Mouse (Mus musculus) c-Kit-positive CD71-positive TER-119-negative erythroid progenitor cells, embryonic 14.5 days (primary cell): ENCODE measurements around the gene Chd3.

Experiments
- DNase-seq: peaks from one replicate; pipeline ENCODE4 v3.0.0-alpha.2; 2013; ENCODE audit warnings: low read depth

The Chd3 gene

DNA sequence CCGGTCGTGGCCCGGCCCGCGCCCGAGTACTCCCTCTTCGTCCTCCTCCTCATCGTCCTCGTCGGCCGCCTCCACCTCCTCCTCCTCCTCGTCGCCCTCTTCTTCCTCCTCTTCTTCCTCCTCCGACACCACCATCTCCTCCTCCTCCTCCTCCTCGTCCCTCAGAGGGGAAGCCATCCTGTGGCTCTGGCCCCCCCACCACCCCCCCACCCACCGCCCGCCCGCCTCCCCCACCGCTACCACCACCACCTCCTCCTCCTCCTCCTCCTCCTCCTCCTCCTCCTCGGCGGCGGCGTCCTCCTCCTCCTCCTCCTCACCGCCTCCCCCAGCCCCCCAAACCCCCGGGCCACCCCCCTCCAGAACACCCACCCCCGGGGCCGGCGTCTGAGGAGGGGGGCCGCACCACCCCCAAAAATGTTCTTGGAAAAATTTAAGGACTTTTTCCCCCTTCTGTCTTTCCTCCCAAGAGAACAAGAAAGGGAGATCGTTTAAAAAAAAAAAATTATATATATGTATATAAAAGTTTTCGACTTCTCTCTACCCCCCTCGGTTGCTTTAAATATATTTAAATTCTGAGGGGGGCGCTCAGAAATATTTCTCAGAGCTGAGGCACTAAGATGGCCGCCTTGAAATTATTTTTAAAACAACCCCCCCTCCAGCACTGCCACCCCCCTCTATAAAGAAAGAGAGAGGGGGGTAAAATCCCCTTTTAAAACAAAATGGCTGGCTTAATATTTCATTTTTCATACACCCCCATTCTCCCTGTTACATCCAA is at the start of gene Chd3:
Gene Chd3 (minus strand): TSS at position 192 of the 775 bp plus-strand sequence.
- no peak for DNase-seq

DNA sequence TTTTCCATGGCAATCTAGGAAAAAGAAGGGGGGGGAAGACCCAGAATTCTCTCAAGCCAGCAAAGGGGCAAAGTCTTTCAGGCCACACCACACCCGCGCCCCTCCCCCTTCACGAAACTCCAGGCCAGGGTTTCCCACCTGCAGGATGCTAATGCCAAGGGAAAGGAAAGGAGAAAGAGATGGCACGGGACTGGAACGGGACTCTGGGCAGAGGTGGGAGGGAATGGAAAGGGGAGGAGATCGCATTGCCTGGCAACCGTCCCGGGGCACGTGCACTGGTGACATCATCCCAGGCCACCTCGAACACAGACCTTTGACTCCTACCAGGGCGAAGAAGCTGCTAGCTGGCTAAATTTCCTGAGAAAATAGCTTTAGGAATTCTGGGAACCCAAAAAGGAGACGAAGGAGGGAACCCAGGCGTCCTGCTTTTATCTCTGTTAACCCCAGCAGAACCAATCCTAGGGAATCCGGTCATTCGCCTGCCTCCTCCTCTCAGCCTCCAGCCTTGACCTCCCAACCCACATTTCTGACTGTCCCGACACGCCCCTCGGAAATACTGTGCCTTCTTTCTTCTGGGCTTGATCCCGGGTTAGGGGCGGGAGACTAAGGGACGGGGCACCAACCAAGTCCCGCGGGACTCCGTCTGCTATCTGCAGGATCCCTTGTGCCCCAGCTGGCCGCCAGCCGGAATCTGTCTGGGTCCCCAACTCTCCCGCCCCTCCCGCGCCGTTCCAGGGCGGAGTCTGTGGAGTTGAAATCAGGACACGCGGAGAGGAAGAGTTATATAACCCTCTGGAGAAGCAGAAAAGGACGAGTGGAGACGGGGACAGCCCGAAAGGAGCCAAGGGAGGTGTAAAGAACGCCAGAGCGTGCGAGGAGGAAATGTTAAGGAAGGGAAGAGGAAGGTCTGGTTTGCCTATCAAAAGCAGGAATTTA is 48.5 kb upstream of the Chd3 start:
- peak; percentile 81 for DNase-seq

DNA sequence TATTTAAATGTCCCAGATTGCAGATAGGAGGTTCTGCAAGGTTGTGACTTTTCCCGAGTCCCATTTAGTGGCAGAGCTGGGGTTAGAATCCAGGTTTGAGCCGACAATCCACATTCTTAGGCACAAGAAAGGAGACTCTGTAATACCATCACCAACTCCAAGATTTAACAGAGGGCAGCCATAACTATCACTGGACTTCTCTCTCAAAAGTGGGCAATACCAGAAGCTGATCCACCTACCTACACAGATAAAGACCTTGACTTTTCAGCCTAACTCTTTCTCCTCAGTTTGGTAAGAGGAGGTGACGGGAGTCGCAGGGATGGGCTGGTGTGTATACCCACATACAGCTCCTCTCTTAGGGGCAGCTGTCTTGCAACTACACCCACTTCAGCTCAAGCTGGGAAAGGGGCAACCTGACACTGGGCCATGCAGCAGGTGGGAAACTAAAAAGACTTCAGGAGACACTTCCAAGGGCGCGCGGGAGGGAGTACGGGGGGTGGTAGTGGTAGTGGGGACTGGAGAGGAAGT is 47.8 kb upstream of the Chd3 start:
- DNase-seq = no peak

GRCm38 (mm10) chr11:69416509-69416908 is 47.3 kb upstream of the Chd3 start:
- no peak for DNase-seq

- DNase-seq = no peak
Observed at GRCm38 (mm10) chr11:69415668-69416451, 46.7 kb upstream of the Chd3 start.

DNA sequence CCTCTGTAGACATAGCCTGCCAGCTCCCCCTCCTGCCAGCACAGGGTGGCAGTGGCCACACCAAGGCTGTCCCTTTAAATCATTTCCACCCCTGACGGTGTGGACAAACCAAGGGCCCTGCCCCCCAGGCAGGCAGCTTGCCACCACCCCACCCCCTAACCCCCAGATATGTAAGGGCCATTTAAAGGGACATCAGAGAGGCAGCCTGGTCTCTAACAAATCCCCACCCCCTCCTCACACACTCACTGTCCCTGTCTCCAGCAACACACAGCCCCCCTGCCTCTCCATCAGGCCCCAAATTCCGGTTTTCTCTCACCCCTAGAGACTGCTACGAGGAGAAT is 46.1 kb upstream of the Chd3 start:
- no peak for DNase-seq

GRCm38 (mm10) chr11:69414421-69415326 is 45.5 kb upstream of the Chd3 start:
- DNase-seq = no peak

DNA sequence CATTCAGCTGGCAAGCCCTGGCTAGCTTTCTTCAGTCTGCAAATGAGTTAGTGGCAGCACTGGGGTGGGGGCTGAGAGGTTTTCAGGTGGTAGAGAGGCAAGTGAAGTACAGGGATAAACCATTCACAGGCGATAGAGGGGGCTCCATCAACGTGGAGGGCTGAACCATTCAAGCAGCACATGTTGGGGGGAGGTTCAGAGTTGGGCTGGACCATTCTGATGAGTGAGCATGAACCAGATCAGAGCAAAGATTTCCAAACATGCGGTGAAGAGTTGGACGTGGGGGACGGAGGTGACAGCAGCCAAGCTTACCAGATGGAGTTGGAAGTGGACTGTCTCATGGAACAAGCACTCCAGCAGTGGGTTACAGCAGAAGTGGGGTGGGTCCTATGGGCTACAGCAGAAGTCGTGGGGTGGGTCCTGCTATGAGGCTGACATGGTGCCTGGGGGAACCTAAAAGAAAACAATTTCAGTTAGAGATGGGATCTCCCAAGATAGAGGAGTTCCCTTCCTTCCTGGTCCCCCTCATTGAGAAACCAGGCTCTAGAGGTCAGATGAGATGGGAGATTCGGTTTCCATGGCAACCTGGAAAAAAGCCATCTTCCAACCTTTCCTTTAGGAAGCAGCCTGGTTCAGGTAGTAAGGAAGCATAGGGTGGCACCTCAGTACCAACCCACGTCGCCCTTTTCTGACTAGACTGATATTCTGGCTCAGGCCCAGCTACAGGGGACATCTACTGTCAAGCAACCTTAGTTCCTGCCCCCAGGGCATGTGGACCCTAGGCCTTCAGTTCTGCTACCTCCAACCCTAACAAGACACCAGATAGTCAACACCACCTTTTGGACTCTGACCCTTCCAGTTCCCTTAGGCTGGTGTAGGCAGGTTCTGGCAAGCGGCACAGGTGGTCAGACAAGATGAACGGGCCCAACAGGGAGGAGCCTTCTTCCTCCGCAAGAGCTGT is 44.3 kb upstream of the Chd3 start, which contains the start of gene Kdm6b:
Gene Kdm6b (minus strand): TSS at position 455 of the 961 bp plus-strand sequence.
- DNase-seq = no peak

- DNase-seq = no peak
Observed at GRCm38 (mm10) chr11:69412548-69412947, 43.3 kb upstream of the Chd3 start.

DNA sequence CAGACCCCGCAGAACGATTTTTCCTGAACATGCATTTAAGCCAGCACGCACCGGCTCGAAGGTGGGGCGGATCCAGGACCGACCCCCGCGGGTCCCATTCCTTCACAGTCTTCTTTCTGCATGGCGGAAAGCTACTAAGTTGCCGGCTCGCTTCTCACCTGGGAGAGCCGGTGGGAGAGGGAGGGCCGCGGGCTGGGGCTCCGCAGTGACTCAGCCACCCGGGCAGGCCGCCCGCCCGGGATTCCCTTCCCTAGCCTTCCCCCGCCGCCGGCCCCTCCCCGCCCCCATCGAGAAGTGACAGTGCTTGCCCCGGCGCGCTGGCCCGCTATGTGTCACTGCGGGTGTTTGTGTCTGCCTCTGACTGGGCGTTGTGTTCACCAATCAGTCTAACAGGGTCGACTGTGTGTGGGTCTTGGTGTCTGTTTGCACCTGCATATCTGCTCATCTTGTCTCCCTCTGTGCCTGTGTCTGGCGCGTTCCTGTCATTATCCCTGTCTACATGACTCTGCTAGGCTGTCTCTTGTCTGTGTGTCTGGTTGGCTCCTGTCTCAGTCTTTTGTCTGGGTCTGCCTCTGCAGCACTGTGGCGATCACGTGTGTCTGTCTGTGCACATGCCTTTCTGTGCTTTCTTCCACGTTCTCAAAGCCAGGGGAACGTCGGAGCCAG is 42.5 kb upstream of the Chd3 start:
- peak; percentile 72 for DNase-seq

DNA sequence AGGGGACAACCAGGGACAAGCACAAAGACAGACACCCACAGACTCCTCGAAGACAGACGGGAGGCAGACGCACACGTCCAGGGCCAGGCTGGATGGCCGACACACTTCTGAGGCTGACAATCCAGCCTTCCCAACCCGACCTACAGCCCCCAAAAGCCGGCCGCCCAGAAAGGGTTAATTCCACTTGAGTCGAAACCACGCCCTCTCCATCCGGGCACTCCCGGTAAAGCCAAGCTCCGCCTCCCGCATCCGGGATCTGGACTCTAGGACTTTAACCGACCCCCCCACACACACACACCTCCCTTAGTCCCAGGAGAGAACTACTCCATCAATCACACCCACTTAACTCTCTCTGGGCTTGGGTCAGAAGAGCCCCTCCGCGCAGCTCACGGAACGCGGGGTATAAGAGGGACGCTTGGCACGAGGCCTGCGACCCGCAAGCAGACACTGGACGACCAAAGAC is 41.9 kb upstream of the Chd3 start:
- peak; percentile 97 for DNase-seq

- no peak for DNase-seq
Observed at GRCm38 (mm10) chr11:69410310-69411072, 41.3 kb upstream of the Chd3 start.

DNA sequence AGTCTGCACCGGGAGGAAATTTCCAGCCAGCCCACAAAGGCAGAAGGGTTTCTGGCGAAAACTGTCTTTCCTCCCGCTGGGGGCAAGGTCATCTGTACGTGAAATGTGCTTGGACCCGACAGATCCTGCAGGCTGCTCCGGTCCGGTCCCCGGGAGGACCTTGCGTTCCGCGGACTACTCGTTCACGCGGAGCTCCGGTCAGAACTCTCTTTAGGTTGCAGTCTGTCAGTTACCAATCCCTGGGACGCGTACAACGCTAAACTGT is 40.8 kb upstream of the Chd3 start:
- DNase-seq = no peak

GRCm38 (mm10) chr11:69409378-69410044 is 40.3 kb upstream of the Chd3 start:
- no peak for DNase-seq

DNA sequence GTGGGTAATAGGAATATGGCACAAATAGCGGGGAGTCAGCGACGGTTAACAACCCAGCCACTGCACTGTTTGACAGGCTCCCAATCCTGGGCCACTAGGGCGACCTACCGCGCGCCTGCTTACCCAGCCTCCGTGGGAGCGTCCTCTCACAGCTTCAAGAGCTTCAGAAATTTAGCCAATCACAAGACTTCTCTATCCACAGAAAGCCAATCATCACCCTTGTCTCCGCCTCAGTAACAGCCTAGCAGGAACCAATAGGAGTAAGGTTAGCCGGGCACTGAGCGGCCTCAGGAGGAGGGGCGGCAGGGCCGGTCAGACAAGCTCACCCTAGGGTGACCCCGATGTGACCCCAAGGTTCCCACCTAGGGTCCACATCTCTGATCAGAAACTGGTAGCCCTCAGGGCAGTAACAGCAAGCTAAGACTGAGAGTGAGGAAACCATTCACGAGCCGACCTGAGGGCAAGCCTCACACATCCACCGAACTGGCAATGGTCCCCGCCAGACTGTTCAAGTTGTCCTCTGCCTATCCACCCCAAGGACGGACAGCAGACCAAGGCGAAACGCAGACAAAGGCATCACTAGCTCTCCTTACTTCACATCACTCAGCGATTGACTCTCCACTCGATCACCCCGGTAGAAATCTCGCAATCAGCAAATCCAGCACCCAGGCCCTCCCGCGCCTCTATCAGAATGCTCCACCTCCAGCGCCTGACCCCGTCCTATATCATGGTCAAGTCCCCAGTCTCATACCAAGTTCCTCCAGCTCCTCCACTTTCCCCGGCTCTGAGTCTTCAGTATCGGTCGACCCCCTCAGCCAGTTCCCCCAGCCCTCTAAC is 39.6 kb upstream of the Chd3 start:
- peak; percentile 88 for DNase-seq

DNA sequence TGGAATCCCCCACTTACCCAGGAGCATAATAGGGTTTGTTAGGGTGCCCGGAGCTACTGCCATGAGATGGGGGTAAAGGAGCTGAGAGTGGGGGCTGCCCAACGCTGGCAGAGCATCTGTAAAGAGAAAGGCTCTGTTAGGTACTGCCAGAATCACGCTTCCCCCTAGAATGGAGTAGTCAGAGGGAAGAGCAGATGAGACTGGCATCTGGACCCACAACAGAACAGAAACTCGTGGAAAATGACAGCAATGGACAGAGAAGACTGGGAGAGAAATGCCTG is 38.5 kb upstream of the Chd3 start:
- no peak for DNase-seq
